Mouse (Mus musculus) thymus, adult 2 months (tissue): ENCODE results near the gene Nuak2.

ENCODE experiments used
- CTCF ChIP-seq: fragments of 200-500 bp; IDR thresholded peaks from 2 replicates; pipeline ENCODE4 v1.5.1; 2012; ENCODE audit warnings: mild to moderate bottlenecking, control low read depth, low read length, moderate library complexity, borderline replicate concordance; ENCODE audit not compliant: control insufficient read depth, poor library complexity, insufficient read depth; ENCODE audit errors: extremely low read depth
- POLR2A ChIP-seq: fragments of 200-500 bp; IDR thresholded peaks from 2 replicates; pipeline ENCODE4 v1.6.1; 2012; ENCODE audit warnings: mild to moderate bottlenecking, low read length, control low read depth, moderate library complexity; ENCODE audit not compliant: control insufficient read depth, poor library complexity, insufficient read depth; ENCODE audit errors: extremely low read depth

GRCm38 (mm10) chr1:132366235-132366634 lies 50.3 kb downstream of the Nuak2 start:
- TF ChIP-seq CTCF = no peak
- no peak for TF ChIP-seq POLR2A
